Mouse (Mus musculus) CH12F3 (cell line): ENCODE results near the gene Aifm2.

ENCODE experiments used
- in situ Hi-C: fragments of 300-500 bp; cut with MboI; formaldehyde crosslinking; loops from 2 replicates; pipeline ENCODE4 v1.14.3; 2020; ENCODE audit warnings: low sequenced_read_pairs

Aifm2 gene

GRCm38 (mm10) chr10:61715996-61716864 is 1.2 kb downstream of the Aifm2 start:
- in situ Hi-C loops, result no loop called here

DNA sequence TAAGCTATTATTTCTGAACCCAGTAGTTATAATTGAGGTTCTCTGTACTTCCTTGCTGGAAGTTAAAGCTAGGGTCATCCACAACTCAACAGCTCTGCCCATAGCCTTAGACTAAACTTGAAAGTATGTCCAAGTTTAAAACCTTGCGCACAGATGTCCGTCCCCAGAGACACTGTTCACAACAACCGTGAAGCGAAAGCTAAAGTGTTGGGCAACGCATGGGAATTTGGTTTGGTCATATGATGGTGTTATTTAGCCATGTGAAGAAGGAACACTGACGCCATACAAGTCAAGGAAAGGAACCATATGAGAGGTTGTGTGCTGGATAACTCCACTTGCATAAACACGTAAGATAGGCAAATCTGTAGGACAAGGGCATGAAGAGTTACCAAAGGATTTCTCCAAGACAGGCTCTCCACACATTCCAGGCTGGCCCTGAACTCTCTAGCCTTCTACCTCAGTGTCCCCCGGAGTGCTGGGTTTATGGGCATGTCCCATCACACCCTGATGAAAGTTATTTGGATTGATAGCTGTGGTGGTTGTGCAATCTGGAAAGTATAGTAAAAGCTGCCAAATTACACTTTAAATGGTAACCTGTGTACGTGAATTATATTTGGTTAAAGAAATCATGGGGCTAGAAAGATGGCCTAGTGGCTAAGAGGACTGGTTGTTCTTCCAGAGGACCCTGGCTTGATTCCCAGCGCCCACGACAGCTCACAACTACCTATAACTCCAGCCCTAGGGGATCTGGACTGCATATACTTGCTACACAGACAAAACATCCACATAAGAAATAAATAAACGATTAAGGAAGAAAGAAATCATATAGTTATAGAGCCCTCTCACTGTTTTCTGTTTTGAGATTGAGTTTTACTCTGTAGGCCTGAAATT is 2.6 kb downstream of the Aifm2 start:
- in situ Hi-C loops, result no loop called here

DNA sequence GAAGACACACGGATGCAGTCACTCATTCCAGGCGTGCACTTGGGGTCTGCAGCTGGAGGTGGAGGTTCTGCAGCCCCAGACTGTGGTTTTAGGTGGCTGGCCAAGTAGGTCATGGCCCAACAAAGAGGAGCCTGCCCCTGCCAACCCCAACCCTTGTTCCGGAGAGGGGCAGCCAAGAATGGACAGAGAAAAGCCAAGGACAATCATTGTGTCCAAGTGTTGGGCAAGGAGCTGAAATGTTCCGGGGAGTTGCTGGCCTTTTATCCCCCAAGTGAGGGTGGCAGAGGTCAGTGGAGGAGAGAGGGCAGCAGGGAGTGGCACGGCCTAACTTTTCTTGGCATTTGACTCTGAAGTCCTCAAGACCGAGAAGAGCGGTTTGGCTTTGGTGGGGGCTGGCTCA is 5.3 kb downstream of the Aifm2 start:
- in situ Hi-C loops, result no loop called here

- in situ Hi-C loops, result no loop called here
Measured at GRCm38 (mm10) chr10:61722215-61722614, 7.2 kb downstream of the Aifm2 start.

- in situ Hi-C loops, result no loop called here
Measured at GRCm38 (mm10) chr10:61723271-61723670, 8.2 kb downstream of the Aifm2 start.

- in situ Hi-C loops, result no loop called here
Measured at GRCm38 (mm10) chr10:61729181-61729580, 14.1 kb downstream of the Aifm2 start.

DNA sequence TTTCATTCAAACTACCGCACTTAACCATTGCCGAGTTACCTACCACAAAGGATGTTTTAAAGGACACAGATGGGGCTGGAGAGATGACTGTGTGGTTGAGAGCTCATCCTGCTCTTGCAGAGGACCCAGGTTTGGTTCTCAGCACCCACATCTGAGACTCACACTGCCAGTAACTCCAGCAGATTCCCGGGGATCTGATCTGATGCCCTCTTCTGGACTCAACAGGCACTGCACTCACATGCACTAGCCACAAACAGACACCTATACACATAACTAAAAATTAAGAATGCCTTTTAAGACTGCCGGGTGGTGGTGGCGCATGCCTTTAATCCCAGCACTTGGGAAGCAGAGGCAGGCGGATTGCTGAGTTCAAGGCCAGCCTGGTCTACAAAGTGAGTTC is 15.1 kb downstream of the Aifm2 start:
- in situ Hi-C loops, result no loop called here

DNA sequence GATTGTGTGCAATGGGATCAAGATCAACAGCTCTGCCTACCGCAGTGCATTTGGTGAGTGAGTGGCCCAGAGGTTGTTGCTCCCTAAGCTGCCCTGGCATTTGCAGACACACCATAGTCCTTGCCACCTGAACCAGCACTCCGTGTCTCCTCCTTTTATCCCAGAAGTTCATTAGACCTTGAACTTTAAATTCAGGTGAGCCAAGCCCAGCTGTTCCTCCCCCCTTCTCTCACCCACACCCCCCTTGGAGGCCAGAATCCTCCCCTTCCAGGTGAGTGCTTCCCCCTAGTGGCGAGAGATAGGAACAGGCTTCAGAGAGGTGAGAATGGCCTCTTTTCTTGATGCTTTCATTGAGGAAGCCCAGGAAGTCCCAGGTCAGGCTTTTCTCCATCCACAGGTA is 19.3 kb downstream of the Aifm2 start:
- in situ Hi-C loops, result no loop called here

- in situ Hi-C loops, result no loop called here
Measured at GRCm38 (mm10) chr10:61736671-61737078, 21.6 kb downstream of the Aifm2 start.

DNA sequence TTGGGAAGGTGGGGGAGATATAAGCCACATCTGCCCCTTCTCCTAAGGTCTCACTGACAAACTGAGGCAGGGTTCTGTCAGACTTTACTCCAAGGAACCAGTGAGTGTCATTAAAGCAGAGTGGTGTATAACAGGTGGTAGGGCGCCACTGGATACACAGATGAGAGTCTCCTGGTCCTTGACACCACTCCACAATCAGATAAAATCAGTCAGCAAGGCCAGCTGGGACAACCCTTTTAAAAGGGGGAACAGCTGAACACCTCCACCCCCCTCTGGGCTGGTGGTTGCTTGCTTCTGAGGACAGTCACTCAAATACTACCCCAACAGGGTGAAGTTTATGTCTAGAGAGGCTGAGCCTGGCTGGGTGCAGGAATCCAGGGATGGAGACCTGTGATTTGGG is 22.5 kb downstream of the Aifm2 start:
- in situ Hi-C loops, result no loop called here

- in situ Hi-C loops, result no loop called here
Measured at GRCm38 (mm10) chr10:61738126-61738525, 23.1 kb downstream of the Aifm2 start.

GRCm38 (mm10) chr10:61741306-61741705 is 26.2 kb downstream of the Aifm2 start:
- in situ Hi-C loops, result no loop called here

DNA sequence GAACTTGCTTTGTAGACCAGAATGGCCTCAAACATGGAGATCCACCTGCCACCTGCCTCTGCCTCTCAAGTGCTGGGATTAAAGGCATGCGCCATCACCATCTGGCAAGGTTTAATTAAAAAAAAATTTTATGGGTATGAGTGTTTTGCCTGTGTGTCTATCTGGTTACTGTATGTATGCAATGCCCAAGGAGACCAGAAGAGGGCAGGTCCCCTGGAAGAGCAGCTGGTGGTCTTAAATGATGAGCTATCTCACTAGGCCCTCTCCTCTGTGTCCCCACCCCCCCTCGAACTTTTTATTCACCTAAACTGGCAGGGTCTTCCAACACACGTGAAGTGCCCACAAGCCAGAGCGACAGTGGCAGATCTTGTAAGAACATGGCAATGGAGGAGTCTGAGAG is 26.8 kb downstream of the Aifm2 start:
- in situ Hi-C loops, result no loop called here

DNA sequence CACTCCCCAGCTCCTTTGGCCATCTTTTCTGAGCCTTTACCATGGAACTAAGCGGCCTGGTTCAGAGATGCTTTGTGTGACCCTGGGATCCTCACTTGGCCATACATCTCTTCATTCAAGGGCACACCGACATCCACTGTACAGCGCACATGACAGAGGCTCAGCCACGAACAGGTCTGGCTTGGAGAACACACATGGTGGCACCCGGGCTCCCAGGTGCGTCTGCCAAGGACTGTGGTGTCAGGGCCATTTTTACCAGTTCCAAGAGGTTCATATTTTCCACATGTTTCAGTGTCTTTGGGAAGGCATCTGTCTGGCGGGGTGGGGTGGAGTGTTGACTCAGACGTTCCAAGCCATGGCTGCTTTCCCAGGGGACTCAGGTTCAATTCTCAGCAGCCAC is 27.3 kb downstream of the Aifm2 start:
- in situ Hi-C loops, result no loop called here

- in situ Hi-C loops, result no loop called here
Measured at GRCm38 (mm10) chr10:61745133-61745532, 30.1 kb downstream of the Aifm2 start.

GRCm38 (mm10) chr10:61747302-61747701 is 32.2 kb downstream of the Aifm2 start:
- in situ Hi-C loops, result no loop called here

- in situ Hi-C loops, result no loop called here
Measured at GRCm38 (mm10) chr10:61750014-61750413, 35.0 kb downstream of the Aifm2 start.

DNA sequence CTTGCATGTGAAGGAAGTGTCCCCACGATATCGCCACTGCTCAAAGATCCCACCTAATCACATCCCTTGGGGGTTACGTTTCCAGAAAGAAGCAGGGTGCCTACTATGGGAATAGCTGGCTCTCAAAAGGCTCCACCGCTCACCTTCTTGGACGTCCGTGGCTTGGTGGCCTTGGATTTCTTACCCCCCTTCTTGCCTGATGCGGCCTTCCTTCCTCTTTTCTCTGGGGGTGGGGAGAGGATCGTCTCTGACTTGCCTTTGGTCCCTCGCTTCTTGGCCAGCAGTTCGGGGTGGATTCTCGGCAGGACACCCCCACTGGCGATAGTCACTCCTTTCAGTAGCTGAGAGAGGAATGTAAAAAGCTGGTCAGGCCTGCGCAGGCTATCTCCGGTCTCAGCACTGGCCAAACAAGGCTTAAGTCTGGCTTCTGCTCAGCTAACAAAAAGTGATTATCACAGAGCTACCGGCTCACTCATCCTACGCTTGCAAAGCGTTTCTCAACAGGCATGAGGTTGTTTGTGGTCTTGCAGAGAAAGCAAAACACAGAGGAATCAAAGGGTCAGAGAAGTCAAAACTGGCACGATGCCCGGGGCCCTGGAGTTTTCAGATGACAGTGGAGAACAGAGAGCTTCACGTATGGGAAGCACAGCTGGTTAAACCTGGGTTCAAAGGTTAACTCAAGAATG is 36.6 kb downstream of the Aifm2 start:
- in situ Hi-C loops, result no loop called here

DNA sequence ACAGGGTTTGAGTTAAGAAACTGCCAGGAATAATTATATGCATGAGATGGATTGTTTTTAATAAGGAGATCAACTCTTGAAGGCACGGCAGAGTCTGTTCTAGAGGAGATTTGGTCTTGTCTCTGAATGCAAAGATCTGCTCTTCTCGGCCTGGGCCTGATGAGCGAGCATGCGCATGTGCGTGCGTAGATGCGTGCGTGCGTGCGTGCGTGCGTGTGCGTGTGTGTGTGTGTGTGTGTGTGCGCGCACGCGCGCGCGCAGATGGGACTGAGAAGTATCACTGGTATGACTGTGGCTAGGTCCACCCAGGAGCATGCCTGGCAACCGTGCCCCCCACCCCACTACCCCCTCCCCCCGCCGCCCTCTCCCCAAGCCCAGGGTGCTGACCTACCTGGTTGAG is 38.0 kb downstream of the Aifm2 start:
- in situ Hi-C loops, result no loop called here

DNA sequence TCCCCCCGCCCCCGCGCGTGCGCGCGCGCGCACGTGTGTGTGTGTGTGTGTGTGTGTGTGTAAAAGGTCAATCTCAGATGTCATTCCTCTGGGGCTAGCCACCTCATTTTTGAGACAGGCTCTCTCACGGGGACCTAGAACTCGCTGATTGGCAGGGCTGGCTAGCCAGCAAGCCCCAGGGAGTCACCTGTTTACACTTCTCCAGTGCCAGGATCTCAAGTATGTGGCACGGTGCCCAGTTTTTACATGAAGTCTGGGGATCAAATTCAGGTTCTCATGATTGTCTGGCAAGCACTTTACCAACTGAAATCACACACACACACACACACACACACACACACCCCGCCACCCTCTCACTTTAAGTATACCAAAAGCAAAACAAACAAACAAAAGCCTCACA is 42.0 kb downstream of the Aifm2 start:
- in situ Hi-C loops, result no loop called here

GRCm38 (mm10) chr10:61758904-61759303 is 43.8 kb downstream of the Aifm2 start:
- in situ Hi-C loops, result no loop called here
